Mouse (Mus musculus): ENCODE measurements around the gene Lmo7. TPM values are rescaled to one million over a fixed set of nuclear protein-coding genes. Genes with fewer than 3 reads are reported as not detected.

Lmo7 gene
- polyA plus RNA-seq, 1 experiment from 2014 or later = 3.8 TPM

- H3K27me3 ChIP-seq (replicated peaks; ENCODE audit: low read depth, poor library complexity, severe bottlenecking) = no peaks in the 10 kb centered on the region
- no peak for DNase-seq (ENCODE audit: low spot score)
- H3K4me3 ChIP-seq = no peak overlapping the region
- H3K36me3 ChIP-seq (replicated peaks) = no peaks in the 10 kb centered on the region
- WGBS = 85% methylated on average over 5 of the region's 5 CpGs
- no peak overlapping the region for H3K27ac ChIP-seq (replicated peaks)
- H3K4me1 ChIP-seq = no peaks in the 10 kb centered on the region
- no peaks in the 10 kb centered on the region for H3K9me3 ChIP-seq
Measured at GRCm38 (mm10) chr14:101816450-101816849, 86.7 kb downstream of the Lmo7 start.

- Histone ChIP-seq H3K27ac (replicated peaks) (no peak overlapping the region), H3K27me3 (replicated peaks; ENCODE audit: low read depth, poor library complexity, severe bottlenecking) (no peaks in the 10 kb centered on the region), H3K9me3 (no peaks in the 10 kb centered on the region), H3K4me1 (peaks cover 3% of the 10 kb centered on the region; the same call in 1 of the 2 replicates), H3K4me3 (no peak overlapping the region), H3K36me3 (replicated peaks) (no peaks in the 10 kb centered on the region)
- 94% methylated on average over 6 of the region's 6 CpGs for WGBS
- DNase-seq (ENCODE audit: low spot score) = no peak
Measured at GRCm38 (mm10) chr14:101822390-101822789, 92.6 kb downstream of the Lmo7 start.

DNA sequence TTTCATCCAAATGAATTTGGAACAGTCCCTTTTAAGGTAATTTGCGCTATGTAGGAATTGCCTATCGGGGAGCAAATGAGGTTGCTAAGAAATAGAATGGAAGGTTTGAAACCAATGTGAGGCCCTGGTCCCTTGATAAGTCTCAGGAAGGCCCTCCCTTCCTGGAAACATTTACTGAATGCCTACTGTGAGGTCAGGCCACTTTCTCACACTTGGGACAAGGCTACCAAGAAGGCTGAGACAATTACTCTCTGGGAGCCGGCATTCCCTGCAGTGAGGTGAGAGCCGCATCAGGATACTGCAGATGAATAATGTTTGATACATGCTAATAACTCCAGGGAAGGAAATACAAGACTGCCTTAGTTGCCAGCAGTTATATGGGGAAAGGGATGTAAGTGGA is 93.1 kb downstream of the Lmo7 start:
- 74% methylated on average over 4 of the region's 4 CpGs for WGBS
- Histone ChIP-seq H3K9me3 (no peaks in the 10 kb centered on the region), H3K36me3 (replicated peaks) (no peaks in the 10 kb centered on the region), H3K27ac (replicated peaks) (no peak overlapping the region), H3K27me3 (replicated peaks; ENCODE audit: low read depth, poor library complexity, severe bottlenecking) (no peaks in the 10 kb centered on the region), H3K4me1 (peaks cover 3% of the 10 kb centered on the region; the same call in 1 of the 2 replicates), H3K4me3 (no peak overlapping the region)
- DNase-seq (ENCODE audit: low spot score) = no peak

DNA sequence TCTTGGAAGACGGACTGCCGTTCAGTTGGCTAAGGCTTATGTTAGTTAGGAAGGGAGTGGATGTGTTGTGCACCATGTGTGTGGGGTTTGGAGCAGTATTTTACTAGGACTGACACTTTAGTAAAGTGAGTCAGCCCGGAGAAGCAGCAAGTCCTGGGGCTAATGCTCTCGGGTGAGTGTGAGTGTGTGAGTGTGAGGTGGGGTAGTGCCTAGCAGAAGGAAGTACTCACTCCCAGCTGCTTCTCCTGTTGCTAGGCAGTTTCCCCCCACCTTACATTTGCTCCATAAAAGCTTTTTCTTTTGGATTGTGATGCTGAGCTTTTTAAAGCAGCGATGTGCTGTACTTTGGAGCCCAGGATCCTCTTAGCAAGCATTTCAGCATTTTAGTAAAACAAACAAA is 99.9 kb downstream of the Lmo7 start:
- no peak overlapping the region for H3K4me3 ChIP-seq
- no peak for DNase-seq (ENCODE audit: low spot score)
- no peaks in the 10 kb centered on the region for H3K27me3 ChIP-seq (replicated peaks; ENCODE audit: low read depth, poor library complexity, severe bottlenecking)
- 79% methylated on average over 5 of the region's 5 CpGs for WGBS
- no peak overlapping the region for H3K27ac ChIP-seq (replicated peaks)
- H3K9me3 ChIP-seq = no peaks in the 10 kb centered on the region
- peaks cover 11% of the 10 kb centered on the region for H3K4me1 ChIP-seq
- H3K36me3 ChIP-seq (replicated peaks) = no peaks in the 10 kb centered on the region

DNA sequence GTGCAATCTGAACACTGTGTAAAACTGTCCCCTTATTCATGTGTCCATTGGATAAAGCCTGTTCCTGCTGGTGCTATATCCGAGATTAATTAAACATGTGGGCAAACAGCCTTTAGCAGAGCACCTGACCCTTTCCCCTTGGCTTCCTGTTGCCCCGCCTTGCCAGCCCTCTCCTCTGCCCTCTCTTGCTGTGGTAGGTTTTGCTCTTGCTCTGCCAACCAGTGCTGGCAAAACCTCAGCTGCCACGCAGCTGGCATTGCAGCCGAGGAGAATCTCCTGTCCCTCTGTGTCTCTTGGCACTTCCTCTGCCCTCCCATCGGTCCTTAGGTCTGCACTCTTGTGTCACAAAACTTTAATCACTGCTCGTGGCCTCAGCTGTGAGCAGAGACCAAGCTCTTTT is 100.4 kb downstream of the Lmo7 start:
- Histone ChIP-seq H3K27me3 (replicated peaks; ENCODE audit: low read depth, poor library complexity, severe bottlenecking) (no peaks in the 10 kb centered on the region), H3K36me3 (replicated peaks) (no peaks in the 10 kb centered on the region), H3K9me3 (no peaks in the 10 kb centered on the region), H3K4me1 (peaks cover 11% of the 10 kb centered on the region), H3K4me3 (no peak overlapping the region), H3K27ac (replicated peaks) (no peak overlapping the region)
- DNase-seq (ENCODE audit: low spot score) = no peak
- WGBS = 68% methylated on average over 6 of the region's 6 CpGs

GRCm38 (mm10) chr14:101834109-101834508 is 104.4 kb downstream of the Lmo7 start:
- 89% methylated on average over 3 of the region's 3 CpGs for WGBS

GRCm38 (mm10) chr14:101836401-101836800 is 106.6 kb downstream of the Lmo7 start:
- no peaks in the 10 kb centered on the region for H3K27me3 ChIP-seq (replicated peaks; ENCODE audit: low read depth, poor library complexity, severe bottlenecking)
- no peak overlapping the region for H3K4me3 ChIP-seq
- no peak for DNase-seq (ENCODE audit: low spot score)
- no peaks in the 10 kb centered on the region for H3K36me3 ChIP-seq (replicated peaks)
- H3K9me3 ChIP-seq = no peaks in the 10 kb centered on the region
- no peaks in the 10 kb centered on the region for H3K4me1 ChIP-seq
- 89% methylated on average over 2 of the region's 2 CpGs for WGBS
- H3K27ac ChIP-seq (replicated peaks) = no peak overlapping the region

More at GRCm38 (mm10) chr14:101834109-101834508, 104.4 kb downstream of the Lmo7 start:
- Histone ChIP-seq H3K27ac (replicated peaks) (no peak overlapping the region), H3K4me1 (peaks cover 8% of the 10 kb centered on the region), H3K27me3 (replicated peaks; ENCODE audit: low read depth, poor library complexity, severe bottlenecking) (no peaks in the 10 kb centered on the region), H3K36me3 (replicated peaks) (no peaks in the 10 kb centered on the region), H3K9me3 (no peaks in the 10 kb centered on the region), H3K4me3 (no peak overlapping the region)
- DNase-seq (ENCODE audit: low spot score) = no peak

DNA sequence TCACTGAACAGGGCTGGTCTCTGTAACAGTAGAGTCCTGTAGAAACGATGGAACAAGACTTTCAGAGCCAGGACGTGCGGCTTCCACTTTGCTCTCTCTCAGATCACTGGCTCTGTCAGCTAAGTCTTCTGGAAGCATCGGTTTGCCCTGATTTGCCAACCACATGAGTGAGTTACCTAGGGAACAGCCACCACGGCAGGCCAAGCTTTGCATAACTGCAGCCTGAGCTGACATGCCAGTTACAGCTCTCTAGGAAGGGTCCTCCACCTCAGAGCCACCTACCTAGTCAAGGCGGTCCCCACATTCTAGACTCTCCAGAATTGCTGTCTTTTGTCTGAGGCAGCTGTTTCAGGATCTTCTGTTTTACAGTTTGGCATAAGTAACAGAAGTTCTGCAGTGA is 107.4 kb downstream of the Lmo7 start:
- no peak overlapping the region for H3K4me3 ChIP-seq
- H3K4me1 ChIP-seq = no peaks in the 10 kb centered on the region
- 83% methylated on average over 6 of the region's 6 CpGs for WGBS
- H3K27me3 ChIP-seq (replicated peaks; ENCODE audit: low read depth, poor library complexity, severe bottlenecking) = no peaks in the 10 kb centered on the region
- no peak overlapping the region for H3K27ac ChIP-seq (replicated peaks)
- H3K36me3 ChIP-seq (replicated peaks) = no peaks in the 10 kb centered on the region
- no peaks in the 10 kb centered on the region for H3K9me3 ChIP-seq
- no peak for DNase-seq (ENCODE audit: low spot score)

GRCm38 (mm10) chr14:101838231-101838839 is 108.6 kb downstream of the Lmo7 start:
- Histone ChIP-seq H3K4me1 (no peaks in the 10 kb centered on the region), H3K9me3 (no peaks in the 10 kb centered on the region), H3K36me3 (replicated peaks) (no peaks in the 10 kb centered on the region), H3K27ac (replicated peaks) (no peak overlapping the region), H3K27me3 (replicated peaks; ENCODE audit: low read depth, poor library complexity, severe bottlenecking) (no peaks in the 10 kb centered on the region), H3K4me3 (no peak overlapping the region)
- no peak for DNase-seq (ENCODE audit: low spot score)
- 88% methylated on average over 7 of the region's 7 CpGs for WGBS

DNA sequence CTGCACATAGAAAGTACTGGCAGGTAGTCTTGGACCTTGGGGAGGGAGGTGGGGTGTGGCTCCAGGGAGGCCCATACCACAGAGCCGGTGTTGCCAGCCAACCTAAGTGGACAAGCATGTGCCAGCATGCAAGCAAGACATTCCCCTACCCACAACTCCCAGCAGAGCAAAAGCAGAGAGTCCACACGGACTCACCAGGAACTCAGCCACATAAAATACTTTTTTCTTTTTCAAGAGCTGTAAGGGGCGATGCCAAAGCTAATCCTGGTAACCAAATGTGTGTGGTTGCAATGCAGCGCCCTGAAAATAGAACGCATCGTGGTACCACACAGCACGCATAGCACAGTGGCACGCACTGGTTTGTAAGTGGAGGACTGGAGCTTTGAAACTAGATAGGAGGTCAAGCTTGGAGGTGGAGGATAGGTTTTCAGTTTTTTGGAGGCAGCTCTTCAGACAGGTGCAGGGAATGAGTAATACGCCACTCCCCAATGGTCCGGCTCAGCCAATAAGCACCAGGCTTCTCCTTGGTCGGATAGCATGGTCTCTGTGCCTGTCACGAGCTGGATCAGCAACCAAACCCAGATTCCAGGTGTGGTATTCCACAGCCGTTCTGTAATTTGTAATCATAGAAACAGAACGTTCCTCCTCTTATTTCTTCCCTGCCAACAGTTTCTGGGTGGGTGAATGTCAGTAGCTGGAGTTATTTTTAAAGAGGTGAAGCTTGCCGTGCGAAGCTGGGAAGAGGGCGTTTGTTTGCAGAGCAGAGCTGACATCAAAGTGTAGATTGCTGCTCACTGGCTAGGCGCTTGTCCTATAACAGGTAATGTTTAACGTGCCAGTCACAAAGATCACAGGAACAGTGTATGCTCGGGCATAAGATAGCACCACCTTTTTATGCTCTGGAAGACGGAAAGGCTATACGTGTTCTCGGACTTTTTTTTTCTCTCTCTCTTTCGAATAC is 110.3 kb downstream of the Lmo7 start:
- no peak overlapping the region for H3K4me3 ChIP-seq
- WGBS = 83% methylated on average over 24 of the region's 24 CpGs

GRCm38 (mm10) chr14:101841271-101841670 is 111.5 kb downstream of the Lmo7 start:
- Histone ChIP-seq H3K36me3 (replicated peaks) (no peaks in the 10 kb centered on the region), H3K27ac (replicated peaks) (no peak overlapping the region), H3K4me1 (peaks cover 5% of the 10 kb centered on the region; the same call in 1 of the 2 replicates), H3K27me3 (replicated peaks; ENCODE audit: low read depth, poor library complexity, severe bottlenecking) (no peaks in the 10 kb centered on the region), H3K9me3 (no peaks in the 10 kb centered on the region), H3K4me3 (no peak overlapping the region)
- WGBS = 83% methylated on average over 5 of the region's 5 CpGs
- no peak for DNase-seq (ENCODE audit: low spot score)

More for the DNA sequence above, 110.3 kb downstream of the Lmo7 start:
- Histone ChIP-seq H3K27me3 (replicated peaks; ENCODE audit: low read depth, poor library complexity, severe bottlenecking) (no peaks in the 10 kb centered on the region), H3K27ac (replicated peaks) (no peak overlapping the region), H3K36me3 (replicated peaks) (no peaks in the 10 kb centered on the region), H3K4me1 (no peaks in the 10 kb centered on the region), H3K9me3 (no peaks in the 10 kb centered on the region)
- no peak for DNase-seq (ENCODE audit: low spot score)

DNA sequence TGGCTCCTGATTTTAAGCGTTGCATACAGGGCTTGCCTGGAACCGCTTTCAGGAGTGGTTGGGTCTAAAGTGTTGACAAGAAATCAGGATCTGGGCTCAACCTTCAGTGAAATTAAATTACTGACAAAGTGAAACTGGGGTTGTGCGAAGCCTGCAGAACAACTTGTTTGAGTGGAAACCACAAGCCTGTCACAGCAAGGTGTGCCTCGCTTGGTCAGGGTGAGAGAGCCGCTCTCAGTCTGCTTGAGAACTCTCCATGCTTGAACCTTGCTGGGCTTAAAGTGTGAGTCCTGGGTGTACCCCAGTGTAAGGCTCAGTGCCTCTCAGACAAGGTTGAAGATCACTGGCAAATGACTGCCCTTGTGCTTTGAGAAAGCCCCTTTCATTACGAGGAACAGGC is 112.8 kb downstream of the Lmo7 start:
- Histone ChIP-seq H3K4me3 (no peak overlapping the region), H3K4me1 (peaks cover 8% of the 10 kb centered on the region; the same call in 1 of the 2 replicates), H3K27me3 (replicated peaks; ENCODE audit: low read depth, poor library complexity, severe bottlenecking) (no peaks in the 10 kb centered on the region), H3K9me3 (no peaks in the 10 kb centered on the region), H3K36me3 (replicated peaks) (no peaks in the 10 kb centered on the region), H3K27ac (replicated peaks) (no peak overlapping the region)
- DNase-seq (ENCODE audit: low spot score) = no peak
- WGBS = 87% methylated on average over 6 of the region's 6 CpGs

DNA sequence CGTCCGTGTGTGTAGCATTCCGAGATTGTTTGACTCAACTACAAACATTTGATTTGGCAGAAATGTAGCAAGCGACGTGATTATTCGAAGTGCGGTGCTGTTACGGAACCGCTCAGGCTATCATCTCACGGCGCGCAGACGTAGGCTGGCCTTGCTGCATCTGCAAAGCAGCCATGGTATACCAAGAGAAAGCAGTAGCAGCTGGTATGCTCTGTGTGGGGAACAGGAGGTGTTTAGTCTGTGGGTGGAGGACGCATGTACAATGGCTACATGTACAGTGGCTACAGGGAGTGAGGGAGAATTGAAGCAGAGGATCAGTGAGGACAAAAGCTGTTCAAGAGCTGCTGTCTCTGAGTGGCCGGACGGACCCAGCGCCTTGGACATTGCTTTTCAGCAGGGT is 113.7 kb downstream of the Lmo7 start:
- Histone ChIP-seq H3K4me3 (no peak overlapping the region), H3K9me3 (no peaks in the 10 kb centered on the region), H3K4me1 (peaks cover 8% of the 10 kb centered on the region; the same call in 1 of the 2 replicates), H3K27me3 (replicated peaks; ENCODE audit: low read depth, poor library complexity, severe bottlenecking) (no peaks in the 10 kb centered on the region), H3K27ac (replicated peaks) (no peak overlapping the region), H3K36me3 (replicated peaks) (no peaks in the 10 kb centered on the region)
- 92% methylated on average over 17 of the region's 17 CpGs for WGBS
- no peak for DNase-seq (ENCODE audit: low spot score)
